Mouse (Mus musculus) kidney, postnatal 25 days (tissue): ENCODE data around the gene Olfr180.

ENCODE experiments used
- DNase-seq, 2 experiments: peaks; one replicate each; pipeline ENCODE4 v3.0.0; 2021; ENCODE audit warnings: mixed read lengths in 2 of 2

The Olfr180 gene

GRCm38 (mm10) chr16:58929292-58929691 is at the start of gene Olfr180:
Gene Olfr180, minus strand, starts transcription at chr16:58929392.
- no peak for DNase-seq

- DNase-seq: no peak
These were observed 537 bp downstream of the Olfr180 start, which contains the start of gene Olfr181 for GRCm38 (mm10) chr16:58928655-58929054. Gene Olfr181, minus strand, starts transcription at chr16:58928755.

- no peak for DNase-seq
These were observed 37.2 kb downstream of the Olfr180 start, which contains the start of gene Olfr178 for GRCm38 (mm10) chr16:58891963-58892362. Gene Olfr178, minus strand, starts transcription at chr16:58892063.

GRCm38 (mm10) chr16:58884416-58884815 is 44.8 kb downstream of the Olfr180 start:
- no peak for DNase-seq

- no peak for DNase-seq
These were observed 54.5 kb downstream of the Olfr180 start, which contains the start of gene Olfr177 for GRCm38 (mm10) chr16:58874668-58875067. Gene Olfr177, minus strand, starts transcription at chr16:58874768.
